Mouse (Mus musculus) spleen, embryonic (tissue): ENCODE results near the gene Sema7a.

Experiments
- CTCF ChIA-PET: fragments of 350-600 bp; sonication (Branson Sonifier 250); formaldehyde crosslinking; loops from one replicate; lab custom pipeline; 2022; lab: Charles Lee

The Sema7a gene

DNA sequence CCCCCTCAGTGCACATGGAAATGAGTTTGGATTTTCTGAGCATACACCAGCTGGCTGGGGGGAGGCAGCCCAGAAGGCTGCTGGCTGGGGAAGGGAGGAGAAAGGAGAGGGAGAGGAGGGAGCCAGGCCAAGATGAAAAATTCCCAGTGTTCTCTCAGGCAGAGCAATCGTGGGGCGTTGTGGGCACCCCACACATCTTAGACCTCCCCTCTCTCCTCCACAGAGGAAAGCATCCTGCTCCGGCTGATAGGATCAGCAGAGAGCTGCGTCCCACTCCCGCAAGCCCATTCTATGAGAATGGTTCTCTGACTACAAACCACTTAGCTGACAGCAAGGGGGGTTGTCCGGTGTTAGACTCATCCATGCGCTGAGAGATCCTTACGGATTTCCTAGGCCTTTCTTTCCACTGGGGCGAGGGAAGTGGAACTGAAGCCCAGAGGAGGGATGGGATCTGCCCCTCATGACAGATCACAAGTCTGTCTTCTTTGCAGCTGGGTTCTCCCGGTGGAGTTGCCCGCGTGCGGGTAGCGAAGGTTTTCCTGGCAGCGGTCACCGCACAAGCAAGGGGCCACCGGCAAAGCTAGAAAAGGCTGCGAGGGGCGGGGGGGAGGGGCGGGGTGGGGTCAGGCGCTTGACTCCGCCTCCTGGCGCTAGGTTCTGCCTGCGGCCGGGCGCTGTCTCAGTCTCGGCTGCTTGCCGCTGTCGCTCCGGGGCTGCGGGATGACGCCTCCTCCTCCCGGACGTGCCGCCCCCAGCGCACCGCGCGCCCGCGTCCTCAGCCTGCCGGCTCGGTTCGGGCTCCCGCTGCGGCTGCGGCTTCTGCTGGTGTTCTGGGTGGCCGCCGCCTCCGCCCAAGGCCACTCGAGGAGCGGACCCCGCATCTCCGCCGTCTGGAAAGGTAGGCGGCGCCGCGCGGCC lies at the start of gene Sema7a:
TSS of gene Sema7a (plus strand) at position 682 of the 918 bp plus-strand sequence.
- CTCF ChIA-PET, result interaction anchor here (0.5 to 0.8 kb wide), 6 partner anchors 8 to 438 kb away, joined by 3 to 7 read pairs (median 4); no protein-coding TSS in a partner anchor

DNA sequence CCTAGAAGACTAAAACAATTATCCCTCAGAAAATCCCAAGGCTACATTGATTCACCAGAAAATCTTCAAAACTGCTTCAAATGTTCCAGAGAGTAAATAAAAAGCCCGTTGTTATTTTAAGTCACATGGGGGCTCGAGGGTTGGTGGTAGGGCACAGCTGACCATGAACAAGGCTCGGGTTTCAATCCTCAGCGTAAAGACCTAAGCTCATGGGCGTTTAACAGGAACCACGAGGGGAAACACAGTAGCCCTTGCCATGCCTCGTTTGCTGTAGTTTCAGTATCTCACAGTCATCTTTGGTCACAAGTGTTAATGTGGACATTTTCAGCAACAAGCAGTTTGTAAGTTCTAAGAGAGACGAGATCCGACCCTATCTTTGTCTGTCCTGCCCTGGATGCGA lies 39.4 kb upstream of the Sema7a start:
- CTCF ChIA-PET, result no interaction called here

DNA sequence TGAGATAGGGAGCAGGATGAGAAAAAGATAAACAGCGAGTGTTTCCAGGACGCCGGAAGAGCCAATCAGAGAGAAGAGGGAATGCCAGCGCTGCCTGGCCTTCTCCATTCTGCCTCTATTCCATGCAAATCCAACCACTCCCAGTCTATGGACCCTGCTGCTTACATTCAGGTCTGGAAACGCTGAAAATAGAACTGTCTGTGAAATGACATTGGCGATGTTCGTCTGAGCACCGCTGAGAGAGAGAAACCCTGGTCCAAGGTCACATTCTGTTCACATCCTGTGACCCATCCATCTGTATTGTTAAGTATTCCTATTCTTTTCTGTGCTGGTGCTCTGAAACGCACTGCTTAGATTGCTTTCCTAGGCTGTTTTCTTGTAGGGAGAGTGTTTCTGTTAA lies 38.7 kb upstream of the Sema7a start:
- CTCF ChIA-PET, result no interaction called here

DNA sequence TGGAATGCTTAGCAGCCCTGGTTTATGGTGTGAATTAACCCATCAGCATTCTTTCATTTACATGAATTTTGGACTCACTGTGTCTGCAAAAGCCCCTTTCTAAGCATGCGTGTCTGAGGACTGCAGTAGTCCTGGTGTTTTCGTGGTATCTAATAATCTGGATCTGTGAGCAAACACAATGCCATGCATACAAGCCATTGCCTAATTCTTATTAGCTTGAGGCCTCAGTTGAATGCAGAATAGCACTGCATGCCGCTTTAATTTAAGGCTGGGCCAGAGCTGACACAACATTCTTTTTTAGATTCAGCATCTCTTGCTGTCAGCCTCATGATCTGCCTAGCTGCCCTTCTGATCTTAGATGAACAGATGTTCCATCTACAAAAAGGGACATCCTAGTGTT lies 38.3 kb upstream of the Sema7a start:
- CTCF ChIA-PET, result interaction anchor here (0.7 kb wide), 1 partner anchor 298 kb away, joined by 3 read pairs; no protein-coding TSS in a partner anchor

DNA sequence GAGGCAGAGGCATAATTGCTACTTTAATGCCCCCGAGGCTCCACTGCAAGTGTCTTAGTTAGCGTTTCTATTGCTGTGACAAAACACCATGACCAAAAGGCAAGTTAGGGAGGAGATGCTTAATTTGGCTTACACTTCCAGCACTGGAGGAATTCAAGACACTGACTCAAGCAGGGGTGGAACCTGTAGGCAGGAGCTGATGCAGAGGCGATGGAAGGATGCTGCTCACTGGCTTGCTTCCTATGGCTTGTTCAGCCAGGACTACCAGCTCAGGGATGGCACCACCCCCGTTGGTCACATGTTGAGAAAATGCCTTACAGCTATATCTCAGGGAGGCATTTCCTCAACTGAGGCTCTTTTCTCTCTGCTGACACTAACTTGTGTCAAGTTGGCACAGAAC lies 37.8 kb upstream of the Sema7a start:
- CTCF ChIA-PET, result interaction anchor here (0.7 kb wide), 1 partner anchor 297 kb away, joined by 3 read pairs; no protein-coding TSS in a partner anchor

DNA sequence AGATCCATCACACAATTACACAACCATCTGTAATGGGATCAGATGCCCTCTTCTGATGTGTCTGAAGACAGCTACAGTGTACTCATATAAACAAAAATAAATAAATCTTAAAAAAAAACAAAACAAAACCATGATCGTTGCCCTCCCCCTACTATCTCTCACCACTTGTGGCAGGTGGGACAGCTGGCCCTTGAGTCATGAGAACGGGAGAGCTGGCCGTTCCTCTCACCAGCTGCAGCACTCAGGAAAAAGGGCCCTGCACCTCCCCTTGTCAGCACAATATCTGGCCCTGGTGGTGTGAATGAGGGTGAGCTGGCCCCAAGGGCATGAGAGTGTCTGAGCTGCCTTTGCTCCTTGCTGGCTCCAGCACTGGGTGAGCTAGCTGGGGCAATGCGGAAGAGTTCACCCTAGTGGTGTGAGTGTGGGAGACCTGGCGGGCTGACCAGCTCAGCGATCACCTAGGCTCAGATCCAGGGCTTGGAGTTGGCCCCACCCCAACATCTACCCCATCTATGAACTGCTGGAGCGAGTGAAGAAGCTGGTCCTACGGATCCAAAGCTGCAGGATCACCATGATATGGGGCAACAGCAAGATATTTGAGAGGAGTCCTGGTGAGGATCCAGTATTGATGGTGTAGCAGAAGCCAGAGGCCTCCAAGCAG lies 36.2 kb upstream of the Sema7a start:
- CTCF ChIA-PET, result interaction anchor here (0.5 to 0.9 kb wide), 2 partner anchors 20 to 94 kb away, joined by 3 to 4 read pairs; no protein-coding TSS in a partner anchor

DNA sequence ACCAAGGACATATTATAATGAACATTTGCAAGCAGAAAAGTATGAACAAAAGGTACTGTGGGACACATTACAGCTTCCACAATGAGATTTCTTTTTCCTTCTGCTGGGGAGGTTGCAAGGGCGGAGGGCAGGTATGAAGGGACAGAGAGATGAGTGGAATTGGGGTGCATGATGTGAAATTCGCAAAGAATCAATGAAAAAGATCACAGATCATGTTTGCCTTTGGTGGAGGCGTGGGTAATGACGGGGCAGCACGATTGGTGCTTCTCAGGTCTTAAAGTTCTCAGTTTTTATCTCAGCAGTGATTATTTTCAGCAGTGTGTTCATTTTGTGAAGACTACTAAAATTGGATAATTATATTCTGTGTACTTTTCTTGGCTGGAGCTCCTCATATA lies 35.7 kb upstream of the Sema7a start:
- CTCF ChIA-PET, result interaction anchor here (0.5 to 0.9 kb wide), 2 partner anchors 21 to 94 kb away, joined by 3 to 4 read pairs; no protein-coding TSS in a partner anchor

DNA sequence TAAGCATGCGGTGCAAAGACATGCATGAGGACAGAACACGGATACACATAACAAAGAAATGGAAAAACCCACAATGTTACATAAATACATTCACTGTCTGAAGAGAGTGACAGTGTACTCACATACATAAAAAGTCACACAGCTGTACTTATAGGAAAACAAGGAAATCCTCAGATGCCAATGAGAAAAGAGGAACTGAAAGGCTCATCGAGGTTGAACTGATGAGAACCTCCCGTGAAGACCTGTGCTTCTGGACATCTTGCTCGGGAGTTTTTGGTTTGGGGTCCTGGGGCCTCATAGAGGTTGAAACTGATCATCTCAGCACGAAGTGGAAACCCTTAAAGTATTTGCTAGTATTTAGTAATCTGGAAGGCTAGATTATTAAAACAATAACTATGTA lies 32.7 kb upstream of the Sema7a start:
- CTCF ChIA-PET, result interaction anchor here (0.6 kb wide), 1 partner anchor 53 kb away, joined by 13 read pairs; no protein-coding TSS in a partner anchor

DNA sequence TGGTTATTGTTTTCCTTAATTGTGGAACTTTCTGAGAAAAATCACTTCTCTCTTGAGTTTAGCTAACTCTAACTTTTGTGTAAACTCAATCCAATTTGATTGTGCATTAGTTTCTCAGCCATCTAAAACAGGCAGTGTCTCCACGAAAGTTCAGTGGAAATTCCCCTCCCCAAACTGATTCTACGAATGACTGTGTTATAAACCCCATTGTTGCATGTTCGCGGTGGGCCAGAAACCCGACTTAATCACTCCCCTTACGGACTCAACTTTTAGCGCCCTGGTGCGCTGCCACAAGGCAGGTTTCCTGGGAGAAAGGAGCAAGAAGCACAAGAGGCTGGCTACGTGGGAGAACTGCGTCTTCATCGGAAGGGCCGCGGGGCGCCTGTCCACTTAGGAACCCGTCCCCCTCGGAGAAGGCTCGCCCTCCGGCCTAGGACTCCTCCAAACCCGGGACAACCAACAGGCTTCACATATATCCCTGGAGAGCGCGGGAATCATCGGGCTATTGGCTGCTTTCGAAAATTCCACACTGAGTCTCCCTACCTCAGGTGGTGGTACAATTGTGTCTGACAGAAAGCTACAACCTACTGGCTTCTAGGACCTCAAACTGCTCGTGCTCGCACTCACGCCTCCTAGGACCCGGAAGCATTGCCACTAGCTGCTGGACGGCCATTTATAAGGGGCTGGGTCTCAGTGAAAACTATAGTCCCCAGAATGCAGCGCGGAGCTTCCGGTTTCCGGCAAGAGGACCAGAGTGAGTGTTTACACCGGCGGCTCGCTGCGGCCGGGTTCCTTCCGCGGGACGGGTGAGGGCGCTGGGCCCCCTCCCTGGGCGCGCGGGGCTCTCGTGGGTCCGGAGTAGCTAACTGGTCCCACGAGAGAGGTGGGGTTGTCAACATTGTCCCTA lies 29.4 kb upstream of the Sema7a start, which contains the start of gene Ubl7:
TSS of gene Ubl7 (plus strand) at position 726 of the 907 bp plus-strand sequence.
- CTCF ChIA-PET, result interaction anchor here (0.5 to 0.6 kb wide), 2 partner anchors 29 to 89 kb away, joined by 4 to 6 read pairs; partner anchors contain the start of gene Sema7a

DNA sequence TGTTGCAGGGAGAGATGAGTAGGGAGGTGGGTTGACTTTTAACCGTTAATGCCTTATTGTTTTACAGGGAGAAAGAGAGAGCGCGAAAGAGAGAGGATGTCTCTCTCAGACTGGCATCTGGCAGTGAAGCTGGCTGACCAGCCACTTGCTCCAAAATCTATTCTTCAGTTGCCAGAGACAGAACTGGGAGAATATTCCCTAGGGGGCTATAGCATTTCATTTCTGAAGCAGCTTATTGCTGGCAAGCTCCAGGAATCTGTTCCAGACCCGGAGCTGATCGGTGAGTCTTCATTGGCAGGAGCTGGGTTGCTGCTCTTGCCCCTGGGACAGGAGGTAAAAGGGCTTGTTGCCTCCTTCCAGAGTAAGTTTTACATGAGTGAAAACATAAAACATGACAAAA lies 27.3 kb upstream of the Sema7a start:
- CTCF ChIA-PET, result no interaction called here

DNA sequence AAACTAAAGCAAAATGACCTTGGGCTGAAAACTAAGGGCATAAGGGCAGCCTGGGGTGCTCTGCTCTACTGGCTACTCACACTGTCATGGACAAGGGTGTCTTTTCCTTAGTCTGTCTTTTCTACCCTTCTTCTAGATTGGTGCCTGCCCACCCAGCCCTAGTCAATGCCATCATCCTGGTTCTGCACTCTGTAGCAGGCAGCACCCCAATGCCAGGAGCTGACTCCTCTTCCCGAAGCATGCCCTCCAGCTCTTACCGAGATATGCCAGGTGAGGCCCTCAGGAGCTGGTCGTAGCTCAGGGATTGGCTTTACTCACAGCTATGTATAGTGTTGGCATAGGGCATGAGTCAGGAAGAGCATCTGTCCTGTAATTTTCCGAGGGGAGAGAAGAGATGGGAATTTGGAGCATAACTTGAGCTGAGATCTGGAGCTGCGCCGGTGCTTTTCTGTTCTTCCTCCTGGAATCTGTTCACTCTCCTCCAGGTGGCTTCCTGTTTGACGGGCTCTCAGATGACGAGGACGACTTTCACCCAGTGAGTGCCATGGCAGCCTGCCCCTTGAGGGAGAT lies 18.3 kb upstream of the Sema7a start:
- CTCF ChIA-PET, result interaction anchor here (1.4 kb wide), 1 partner anchor 10 kb away, joined by 3 read pairs; no protein-coding TSS in a partner anchor

DNA sequence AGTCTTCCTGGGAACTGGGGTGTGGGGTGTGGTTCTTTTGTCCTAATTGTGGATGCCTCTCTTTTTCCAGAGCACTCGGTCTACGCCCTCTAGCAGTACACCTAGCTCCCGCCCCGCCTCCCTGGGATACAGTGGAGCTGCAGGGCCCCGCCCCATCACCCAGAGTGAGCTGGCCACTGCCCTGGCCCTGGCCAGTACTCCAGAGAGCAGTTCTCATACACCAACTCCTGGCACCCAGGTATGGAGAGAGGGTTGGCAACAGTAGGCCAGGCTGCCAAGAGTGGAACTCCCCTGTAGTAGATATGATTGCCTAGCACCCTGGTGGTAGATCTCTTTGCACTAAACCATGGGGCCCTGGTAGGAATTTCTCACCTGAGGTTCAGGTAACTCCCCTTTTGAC lies 17.5 kb upstream of the Sema7a start:
- CTCF ChIA-PET, result interaction anchor here (1.4 kb wide), 1 partner anchor 9 kb away, joined by 3 read pairs; no protein-coding TSS in a partner anchor

DNA sequence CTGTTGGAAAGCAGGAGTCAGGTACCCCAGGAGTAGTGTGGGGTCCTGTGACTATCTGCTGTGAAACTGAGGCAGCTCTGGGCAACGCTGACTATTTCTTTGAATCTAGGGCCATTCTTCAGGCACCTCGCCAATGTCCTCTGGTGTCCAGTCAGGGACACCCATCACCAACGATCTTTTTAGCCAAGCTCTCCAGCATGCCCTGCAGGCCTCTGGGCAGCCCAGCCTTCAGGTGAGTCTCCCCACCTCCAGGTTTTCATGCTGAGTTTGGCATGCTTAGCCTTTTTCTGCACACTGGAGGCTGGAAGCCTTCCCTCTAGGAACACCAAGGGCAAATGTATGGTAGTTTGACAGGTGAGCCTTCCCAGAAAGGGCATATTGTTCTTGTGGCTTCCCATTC lies 16.9 kb upstream of the Sema7a start:
- CTCF ChIA-PET, result interaction anchor here (1.4 kb wide), 1 partner anchor 9 kb away, joined by 3 read pairs; no protein-coding TSS in a partner anchor

DNA sequence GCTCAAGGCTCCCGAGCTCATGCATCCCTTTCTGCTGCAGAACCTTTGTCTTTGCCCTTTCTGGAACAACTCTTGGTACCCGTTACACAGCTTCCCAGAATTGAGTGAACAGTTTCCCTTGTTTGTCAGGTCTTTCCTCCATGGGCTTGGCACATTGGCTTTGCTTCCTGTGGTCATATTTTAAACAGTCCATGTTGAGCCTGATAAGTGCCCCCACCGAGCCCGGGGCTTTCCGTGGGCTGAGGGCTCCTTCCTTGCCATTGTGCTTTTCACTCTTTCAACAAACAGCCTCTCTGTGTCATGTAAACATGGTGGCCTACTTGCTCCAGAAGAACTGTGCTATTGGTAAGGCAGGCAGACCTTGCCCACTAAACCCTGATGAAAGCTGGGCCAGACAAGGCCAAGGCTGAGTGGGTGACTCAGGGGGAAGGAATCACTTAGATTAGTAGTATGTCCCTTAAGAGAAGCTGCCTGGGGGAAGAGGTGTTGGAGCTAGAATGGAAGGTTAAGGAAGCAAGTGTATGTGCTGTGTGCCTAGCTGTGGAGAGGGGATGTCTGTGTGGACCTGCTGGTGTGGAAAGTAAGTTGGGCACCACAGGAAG lies 8.6 kb upstream of the Sema7a start:
- CTCF ChIA-PET, result interaction anchor here (0.7 to 1.3 kb wide), 2 partner anchors 8 to 9 kb away, joined by 3 to 4 read pairs; no protein-coding TSS in a partner anchor

DNA sequence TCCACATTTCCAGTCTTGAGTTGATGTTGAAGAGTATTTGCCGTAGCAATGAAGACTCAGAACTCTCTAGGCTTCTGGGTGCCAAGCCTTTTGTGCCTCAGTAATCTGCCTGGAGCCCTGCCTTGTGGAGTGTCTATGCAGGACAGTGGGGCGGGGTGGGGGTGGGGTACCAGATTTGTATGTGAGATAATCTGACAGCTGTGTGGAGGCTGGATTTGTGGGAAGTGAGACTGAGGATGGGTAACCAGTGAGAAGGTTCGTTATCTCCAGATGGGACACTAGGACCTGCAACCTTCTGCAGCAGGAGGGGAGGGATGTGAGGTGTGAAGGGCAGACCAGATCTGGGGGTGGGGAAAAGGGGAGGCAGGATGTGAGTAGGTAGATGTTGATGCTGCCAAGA lies 7.7 kb upstream of the Sema7a start:
- CTCF ChIA-PET, result interaction anchor here (0.6 to 1.3 kb wide), 2 partner anchors 10 to 722 kb away, joined by 3 to 4 read pairs; no protein-coding TSS in a partner anchor

DNA sequence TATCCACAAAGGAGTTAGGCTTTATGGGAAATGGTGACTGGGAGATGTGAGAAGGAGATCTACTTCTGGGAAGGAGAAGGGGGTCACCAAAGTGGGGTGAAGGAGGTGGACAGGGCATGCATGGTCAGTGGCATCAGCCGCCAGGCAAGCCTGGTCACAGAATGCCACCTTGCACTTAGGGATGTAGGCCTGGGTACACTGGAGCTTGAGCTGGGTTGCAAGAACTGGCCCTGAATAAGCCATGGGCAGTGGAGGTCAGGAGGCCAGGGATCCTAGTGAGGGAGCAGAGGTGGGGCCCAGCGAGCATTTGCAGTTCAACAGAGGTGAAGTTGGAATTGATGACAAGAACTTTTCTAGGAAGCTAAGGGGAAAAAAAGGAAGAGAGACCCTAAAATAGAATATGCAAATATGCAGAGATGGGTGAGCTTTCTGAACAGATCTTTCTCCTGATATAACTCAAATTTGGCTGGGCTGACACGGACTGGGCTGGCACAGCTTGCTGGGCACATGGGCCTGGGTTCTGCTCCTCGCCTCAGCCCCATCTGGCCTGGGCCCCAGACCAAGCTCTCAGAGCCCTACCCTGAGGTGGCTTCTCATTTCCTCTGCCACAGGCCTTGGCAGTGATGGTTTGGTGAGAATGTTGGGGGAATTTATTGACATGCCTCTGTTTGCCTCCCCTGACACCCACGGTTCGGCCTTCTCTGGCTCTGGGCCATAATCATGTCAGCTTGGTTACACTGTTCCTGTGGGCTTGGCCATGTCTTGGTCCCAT lies 6.9 kb upstream of the Sema7a start:
- CTCF ChIA-PET, result interaction anchor here (0.5 to 1.3 kb wide), 2 partner anchors 65 to 97 kb away, joined by 3 to 5 read pairs; partner anchors contain the start of gene Arid3b

DNA sequence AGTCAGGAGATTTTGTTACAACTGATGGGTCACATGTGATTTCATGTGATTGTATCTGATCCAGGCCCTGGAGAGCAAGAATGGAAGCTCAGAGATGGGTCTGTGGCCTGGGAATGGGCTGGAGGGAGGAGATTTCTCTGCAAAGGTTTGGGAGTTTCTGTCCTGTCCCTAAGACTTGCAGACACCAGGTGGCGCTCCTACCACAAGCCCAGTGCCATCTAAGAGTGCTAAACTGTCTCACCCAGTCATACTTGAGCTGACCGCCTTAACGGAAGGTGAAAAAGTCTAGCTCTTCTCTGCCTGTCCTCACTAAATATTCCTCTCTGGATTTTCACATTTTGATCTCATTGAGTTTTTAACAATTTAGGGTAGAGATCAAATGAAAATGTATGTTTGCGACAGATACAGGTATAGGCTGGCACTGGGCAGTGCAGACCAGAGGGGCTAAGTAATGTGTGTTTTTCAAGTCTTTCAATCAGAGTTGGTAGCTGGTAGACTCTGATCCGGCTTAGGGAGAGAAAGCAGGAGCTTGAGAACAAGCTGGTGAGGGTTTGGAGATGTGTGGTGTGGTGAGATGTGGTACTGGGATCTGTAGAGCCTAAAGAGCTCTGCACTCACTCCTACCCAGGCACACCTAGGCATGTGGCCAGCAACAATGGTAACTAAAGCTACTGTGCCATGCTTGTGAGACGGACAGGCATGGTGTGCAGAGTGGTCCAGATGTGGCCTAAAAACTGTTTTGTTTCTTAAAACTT lies 4.1 kb upstream of the Sema7a start:
- CTCF ChIA-PET, result interaction anchor here (1.0 to 3.0 kb wide), 9 partner anchors 39 to 72 kb away, joined by 3 to 27 read pairs (median 6); no protein-coding TSS in a partner anchor

DNA sequence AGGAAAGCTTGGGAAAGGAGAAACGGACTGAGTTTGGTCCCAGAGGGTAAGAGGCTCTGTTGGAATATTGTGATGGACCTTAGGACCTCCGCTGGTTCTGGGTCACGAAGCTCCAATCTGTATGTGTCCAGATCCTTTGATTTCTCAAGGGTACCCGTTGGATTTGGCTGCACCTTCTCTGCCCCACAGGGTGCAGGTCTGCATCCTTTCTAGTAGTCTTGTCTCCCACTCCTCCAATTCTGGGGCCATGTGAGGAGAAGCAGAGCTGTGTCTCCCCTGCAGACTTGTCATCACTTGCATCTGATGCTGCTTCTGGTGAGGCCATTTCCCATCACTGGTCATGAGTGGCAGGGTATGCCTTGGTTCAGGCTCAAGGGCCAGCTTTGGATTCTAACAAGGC lies 2.7 kb upstream of the Sema7a start:
- CTCF ChIA-PET, result interaction anchor here (0.6 to 3.0 kb wide), 5 partner anchors 50 to 764 kb away, joined by 3 to 27 read pairs (median 6); no protein-coding TSS in a partner anchor
